Mouse (Mus musculus) kidney, postnatal 14 days (tissue): ENCODE results near the gene Ppp1r15b.

Experiments
- DNase-seq: peaks from one replicate; pipeline ENCODE4 v3.0.0; 2022; ENCODE audit warnings: mixed read lengths

The Ppp1r15b gene

GRCm38 (mm10) chr1:133124137-133124536 lies 6.8 kb upstream of the Ppp1r15b start:
- DNase-seq = peak; percentile 29

- DNase-seq = no peak
These were observed 5.1 kb upstream of the Ppp1r15b start for GRCm38 (mm10) chr1:133125640-133126364.

DNA sequence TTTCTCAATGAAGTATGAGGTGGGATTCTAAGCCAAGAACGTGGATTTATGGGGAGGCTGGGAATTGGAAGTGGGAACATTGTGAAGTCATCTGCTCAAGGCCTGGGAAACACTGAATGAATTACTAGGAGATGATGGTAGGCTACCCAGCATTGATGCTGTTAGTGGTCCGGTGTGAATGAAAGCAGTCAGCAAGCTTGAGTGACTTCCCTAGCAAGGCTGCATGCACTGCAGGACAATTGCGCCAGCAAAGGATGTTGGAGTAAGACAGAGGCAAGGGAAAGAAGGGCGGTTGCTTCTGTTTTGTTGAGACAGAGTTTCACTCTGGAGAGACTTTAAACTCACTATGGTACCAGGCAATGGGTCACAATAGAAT lies 4.6 kb upstream of the Ppp1r15b start:
- DNase-seq = no peak

DNA sequence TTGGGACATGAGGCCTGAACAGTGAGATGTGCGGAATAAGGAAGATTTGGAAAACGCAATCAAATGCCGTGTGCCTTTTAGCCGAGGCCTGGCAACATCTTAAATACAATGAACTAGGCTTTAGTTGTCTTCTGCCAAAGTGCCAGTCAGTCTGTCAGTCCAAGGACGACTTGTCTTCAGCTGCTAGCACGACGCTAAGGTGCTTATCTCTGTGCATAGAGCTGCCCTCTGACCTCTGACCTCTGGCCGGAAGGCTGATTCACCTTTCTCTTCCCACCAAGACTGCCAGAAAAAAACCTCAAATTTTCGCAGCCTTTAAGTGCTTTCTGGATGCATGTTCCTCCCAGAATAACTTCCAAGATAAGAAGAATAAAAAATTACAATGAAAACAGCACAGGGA lies 3.6 kb upstream of the Ppp1r15b start:
- DNase-seq = no peak

DNA sequence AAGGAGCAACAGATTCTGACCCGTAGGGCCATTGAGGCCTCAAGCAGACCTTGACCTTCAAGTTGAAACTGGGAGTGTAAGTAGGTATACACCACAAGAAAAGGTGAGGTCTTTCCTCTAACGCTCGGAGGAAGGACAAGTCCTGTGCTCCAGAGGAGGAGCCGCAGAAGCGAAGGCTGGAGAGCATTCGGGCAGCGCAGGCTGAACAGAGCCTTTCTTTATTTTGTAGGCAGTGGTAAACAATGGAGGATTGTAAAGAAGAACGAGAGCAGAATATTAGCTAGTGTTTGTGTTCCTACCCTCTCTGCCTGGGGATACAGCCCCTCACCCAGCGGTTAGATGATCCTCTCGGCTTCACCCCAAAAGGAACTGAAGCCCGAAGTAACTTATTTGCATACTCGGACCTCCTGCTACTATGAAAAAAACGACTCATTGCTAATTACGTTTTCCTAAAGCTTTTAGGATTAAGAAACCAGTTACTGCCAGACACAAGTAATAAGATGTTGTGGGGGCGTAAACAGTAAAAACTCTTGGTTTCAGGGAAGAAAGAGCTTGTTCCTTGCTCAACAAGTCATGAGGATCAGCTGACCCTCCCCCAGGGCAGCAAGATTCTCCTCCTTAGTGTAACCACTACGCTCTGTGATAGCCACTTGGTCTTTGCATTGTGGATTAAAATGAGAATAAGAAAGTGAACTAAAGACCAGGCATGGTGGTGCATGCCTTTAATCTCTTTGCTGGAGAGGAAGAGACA lies 1.3 kb upstream of the Ppp1r15b start:
- DNase-seq = no peak

GRCm38 (mm10) chr1:133131561-133131905 lies 590 bp downstream of the Ppp1r15b start:
- DNase-seq = no peak

- peak; percentile 32 for DNase-seq
These were observed 993 bp downstream of the Ppp1r15b start for GRCm38 (mm10) chr1:133131936-133132335.

- no peak for DNase-seq
These were observed 1.7 kb downstream of the Ppp1r15b start for GRCm38 (mm10) chr1:133132388-133133326.

DNA sequence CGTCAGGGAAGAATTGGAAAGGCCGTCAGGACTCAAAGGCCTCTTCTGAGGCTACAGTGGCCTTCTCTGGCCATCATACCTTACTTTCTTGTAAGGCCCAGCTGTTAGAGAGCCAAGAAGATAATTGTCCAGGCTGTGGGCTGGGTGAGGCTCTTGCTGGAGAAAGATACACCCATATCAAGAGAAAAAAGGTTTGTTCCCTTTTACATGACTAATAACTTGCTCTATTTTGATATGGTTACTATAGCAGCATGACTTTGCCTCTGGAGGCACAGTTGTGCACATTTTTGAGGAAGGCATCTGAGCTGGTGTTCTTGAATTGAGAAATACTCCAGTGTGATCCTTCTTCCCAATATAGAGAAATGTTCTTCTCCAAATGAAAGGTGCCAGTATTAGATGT lies 2.5 kb downstream of the Ppp1r15b start:
- DNase-seq = no peak

GRCm38 (mm10) chr1:133134071-133134470 lies 3.1 kb downstream of the Ppp1r15b start:
- DNase-seq = peak; percentile 75

DNA sequence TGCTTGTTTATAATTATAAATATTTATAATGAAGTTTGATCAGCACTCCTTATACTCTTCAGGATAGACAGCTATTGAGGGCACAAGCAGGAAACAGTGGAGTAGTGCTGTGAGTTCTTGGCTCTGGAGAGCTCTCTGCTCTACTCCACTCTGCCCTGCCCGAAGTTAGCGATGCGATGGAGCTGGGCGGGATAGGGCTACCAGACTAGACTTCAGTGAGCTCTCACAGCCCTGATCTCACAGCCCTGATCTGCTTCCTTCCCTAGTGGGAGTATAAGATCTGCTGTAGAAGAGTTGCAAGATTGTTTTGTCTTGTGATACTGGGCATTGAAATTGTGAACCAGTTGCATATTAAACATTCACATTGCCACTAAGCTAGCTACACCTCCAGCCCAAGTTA lies 3.9 kb downstream of the Ppp1r15b start:
- peak; percentile 27 for DNase-seq

GRCm38 (mm10) chr1:133135808-133136207 lies 4.9 kb downstream of the Ppp1r15b start:
- no peak for DNase-seq

DNA sequence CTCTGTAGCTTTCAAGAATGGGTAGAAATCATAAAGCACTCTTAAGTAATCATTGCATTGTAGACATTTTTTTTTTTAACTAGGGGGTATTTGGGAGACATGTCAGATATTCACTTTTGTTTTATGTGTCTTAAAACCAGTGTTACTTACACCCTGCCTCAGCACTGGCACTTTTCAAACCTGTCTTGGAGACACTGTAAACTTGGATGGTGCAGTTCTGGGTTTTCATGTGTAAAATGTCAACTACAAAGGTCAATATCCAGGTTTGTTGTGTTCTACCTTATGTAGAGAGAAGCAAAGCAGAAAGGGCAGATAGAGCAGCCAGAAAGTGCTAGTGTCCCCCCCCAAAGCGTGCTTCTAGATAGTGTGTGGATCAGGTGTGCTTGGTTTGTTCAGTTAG lies 7.5 kb downstream of the Ppp1r15b start:
- no peak for DNase-seq

DNA sequence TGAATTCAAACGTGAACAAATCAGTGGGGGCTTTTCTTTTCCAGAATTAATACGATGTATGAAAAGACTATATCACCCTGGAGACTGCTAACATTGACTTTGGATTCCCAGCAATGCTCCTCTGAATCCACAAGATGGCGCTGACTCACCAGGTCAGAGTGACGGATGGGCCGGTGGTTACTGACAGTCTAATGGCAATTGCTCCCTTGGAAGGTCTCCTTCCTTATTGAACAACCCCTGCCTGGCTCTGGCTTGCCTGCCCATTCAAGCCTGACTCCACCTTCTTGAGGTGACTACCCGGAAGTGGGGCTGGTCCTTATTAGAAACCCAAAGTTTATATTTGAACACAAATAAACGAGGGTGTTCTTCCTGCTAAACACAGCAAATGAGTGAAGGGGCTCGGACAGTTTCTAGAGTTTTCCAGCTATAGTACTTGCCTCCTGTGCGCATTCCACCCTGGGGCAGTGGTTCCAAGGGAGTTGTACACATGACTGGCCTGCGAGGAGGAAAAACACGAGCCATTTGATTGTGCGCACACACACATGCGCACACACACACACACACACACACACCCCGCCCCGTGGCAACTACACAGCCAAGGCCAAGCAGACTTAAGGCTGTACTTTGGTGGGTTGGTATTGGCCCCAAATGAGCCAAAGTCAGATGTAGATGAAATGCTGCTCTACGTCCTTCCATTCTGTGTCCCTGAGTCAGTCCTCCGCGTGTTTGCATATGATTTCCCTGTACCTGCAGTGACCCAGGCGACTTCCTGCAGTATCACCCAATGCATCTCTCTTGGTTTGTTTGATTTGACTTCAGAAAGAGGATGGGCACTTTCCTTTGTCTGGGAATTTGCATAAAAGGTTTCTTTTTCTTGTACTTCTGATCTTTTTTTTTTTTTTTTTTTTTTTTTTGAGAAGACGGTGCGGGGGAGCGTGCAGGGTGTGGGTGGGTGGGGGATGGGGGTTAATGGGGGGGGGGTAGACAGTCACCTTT lies 15.4 kb downstream of the Ppp1r15b start:
- peak; percentile 73 for DNase-seq

GRCm38 (mm10) chr1:133147324-133147723 lies 16.4 kb downstream of the Ppp1r15b start:
- DNase-seq = no peak

DNA sequence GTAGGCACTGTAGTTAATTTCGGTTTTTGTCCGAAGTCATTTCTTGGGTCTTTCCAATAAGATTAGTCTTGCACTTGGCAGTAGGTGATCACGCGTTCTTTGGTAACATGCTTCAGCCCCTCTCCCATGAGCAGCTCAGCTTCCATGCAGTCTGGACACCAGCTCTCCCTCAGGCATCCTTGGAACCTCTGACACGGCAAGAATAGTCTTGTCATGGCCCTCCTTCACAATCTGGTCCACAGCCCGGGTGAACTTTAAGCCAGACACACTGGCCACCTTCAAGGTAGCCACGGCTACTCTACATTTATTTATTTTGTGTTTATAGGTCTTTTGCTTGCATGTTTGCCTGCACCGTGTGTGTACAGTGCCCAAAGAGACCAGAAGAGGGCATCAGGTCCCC lies 17.2 kb downstream of the Ppp1r15b start:
- no peak for DNase-seq

GRCm38 (mm10) chr1:133150556-133150955 lies 19.6 kb downstream of the Ppp1r15b start:
- no peak for DNase-seq

GRCm38 (mm10) chr1:133152213-133152612 lies 21.3 kb downstream of the Ppp1r15b start:
- no peak for DNase-seq

- DNase-seq = no peak
These were observed 24.3 kb downstream of the Ppp1r15b start for GRCm38 (mm10) chr1:133155270-133155669.

GRCm38 (mm10) chr1:133159128-133159564 lies 28.2 kb downstream of the Ppp1r15b start:
- peak; percentile 67 for DNase-seq

GRCm38 (mm10) chr1:133161559-133161958 lies 30.6 kb downstream of the Ppp1r15b start:
- peak; percentile 40 for DNase-seq

- peak; percentile 51 for DNase-seq
These were observed 31.1 kb downstream of the Ppp1r15b start for GRCm38 (mm10) chr1:133162046-133162445.
